Mouse (Mus musculus) 3T3-L1 (cell line): ENCODE data around the gene Abcb8.

ENCODE experiments used
- DNase-seq: peaks from one replicate; pipeline ENCODE4 v3.0.0-alpha.2; 2015; ENCODE audit warnings: low read depth, low spot score

Abcb8 gene

GRCm38 (mm10) chr5:24425421-24426036 is 32.1 kb downstream of the Abcb8 start:
- peak; percentile 71 for DNase-seq

GRCm38 (mm10) chr5:24426037-24426432 is 32.6 kb downstream of the Abcb8 start:
- DNase-seq: peak; percentile 25

- peak; percentile 51 for DNase-seq
Measured at GRCm38 (mm10) chr5:24426556-24427284, 33.3 kb downstream of the Abcb8 start.

- no peak for DNase-seq
Measured at GRCm38 (mm10) chr5:24427285-24427633, 33.8 kb downstream of the Abcb8 start.

- DNase-seq: no peak
Measured at GRCm38 (mm10) chr5:24427981-24428402, 34.5 kb downstream of the Abcb8 start.

GRCm38 (mm10) chr5:24428596-24428995 is 35.1 kb downstream of the Abcb8 start:
- peak; percentile 47 for DNase-seq

GRCm38 (mm10) chr5:24433993-24434392 is 40.5 kb downstream of the Abcb8 start:
- DNase-seq: no peak

- DNase-seq: no peak
Measured at GRCm38 (mm10) chr5:24441187-24441586, 47.7 kb downstream of the Abcb8 start.

- no peak for DNase-seq
Measured at GRCm38 (mm10) chr5:24442029-24442428, 48.6 kb downstream of the Abcb8 start.

GRCm38 (mm10) chr5:24443204-24443603 is 49.7 kb downstream of the Abcb8 start:
- DNase-seq: no peak

GRCm38 (mm10) chr5:24443927-24444326 is 50.5 kb downstream of the Abcb8 start:
- DNase-seq: no peak

GRCm38 (mm10) chr5:24444746-24445427 is 51.4 kb downstream of the Abcb8 start, which contains the start of gene Fastk:
Gene Fastk, minus strand, starts transcription at chr5:24445287.
- DNase-seq: peak; percentile 86

- DNase-seq: no peak
Measured at GRCm38 (mm10) chr5:24445428-24446080, 52.1 kb downstream of the Abcb8 start.

- DNase-seq: no peak
Measured at GRCm38 (mm10) chr5:24446630-24447029, 53.2 kb downstream of the Abcb8 start.

GRCm38 (mm10) chr5:24447624-24448298 is 54.3 kb downstream of the Abcb8 start, which contains the start of gene Tmub1:
Gene Tmub1, minus strand, starts transcription at chr5:24447854.
- peak; percentile 80 for DNase-seq

- peak; percentile 73 for DNase-seq
Measured at GRCm38 (mm10) chr5:24451264-24452029, 58.0 kb downstream of the Abcb8 start.

GRCm38 (mm10) chr5:24452030-24452690 is 58.7 kb downstream of the Abcb8 start, which contains the start of gene Agap3:
Gene Agap3, plus strand, starts transcription at chr5:24452177.
- DNase-seq: peak; percentile 47

- peak; percentile 56 for DNase-seq
Measured at GRCm38 (mm10) chr5:24452691-24453233, 59.3 kb downstream of the Abcb8 start.

- DNase-seq: peak; percentile 21
Measured at GRCm38 (mm10) chr5:24453283-24453984, 60.0 kb downstream of the Abcb8 start.
